Mouse (Mus musculus) liver, embryonic 13.5 days (tissue): ENCODE measurements around the gene Edf1. TPM values are rescaled to one million over a fixed set of nuclear protein-coding genes. Genes with fewer than 3 reads are reported as not detected.

ENCODE experiments used
- ATAC-seq: fragments of 200-750 bp; cut with Nextera tagmentation; 2 replicates; pipeline ENCODE4 v1.8.0; 2017; ENCODE audit warnings: low read depth, mild to moderate bottlenecking, moderate number of reproducible peaks, moderate library complexity
- DNase-seq: peaks from one replicate; pipeline ENCODE4 v3.0.0; 2022
- H3K27ac ChIP-seq: fragments of 300-500 bp; sonication (generic); 2 replicates; pipeline ENCODE4 v1.5.1; 2015; ENCODE audit warnings: moderate library complexity, mild to moderate bottlenecking, inconsistent platforms
- H3K27me3 ChIP-seq: fragments of 300-500 bp; sonication (generic); 2 replicates; pipeline ENCODE4 v1.6.1; 2015; ENCODE audit warnings: mild to moderate bottlenecking, inconsistent platforms
- H3K36me3 ChIP-seq: fragments of 300-500 bp; sonication (generic); 2 replicates; pipeline ENCODE4 v1.6.1; 2015; ENCODE audit warnings: mild to moderate bottlenecking, inconsistent platforms
- H3K4me1 ChIP-seq: fragments of 300-500 bp; sonication (generic); replicated peaks from 2 replicates; pipeline ENCODE4 v1.6.1; 2015; ENCODE audit warnings: inconsistent platforms
- H3K4me2 ChIP-seq: fragments of 300-500 bp; sonication (generic); 2 replicates; pipeline ENCODE4 v1.6.1; 2015; ENCODE audit warnings: inconsistent platforms, mild to moderate bottlenecking, moderate library complexity
- H3K4me3 ChIP-seq: fragments of 300-500 bp; sonication (generic); replicated peaks from 2 replicates; pipeline ENCODE4 v1.5.1; 2015; ENCODE audit warnings: mild to moderate bottlenecking, inconsistent platforms
- H3K9ac ChIP-seq: fragments of 300-500 bp; sonication (generic); 2 replicates; pipeline ENCODE4 v1.6.1; 2015; ENCODE audit warnings: mild to moderate bottlenecking, inconsistent platforms
- H3K9me3 ChIP-seq: fragments of 300-500 bp; sonication (generic); replicated peaks from 2 replicates; pipeline ENCODE4 v1.6.1; 2016; ENCODE audit warnings: inconsistent platforms
- WGBS: fragments of 180-500 bp; shearing (Covaris S2); methylation state at CpG from one replicate; pipeline ENCODE4 v1.1.7; 2015; ENCODE audit not compliant: insufficient replicate concordance; 5-methylcytosine and 5-hydroxymethylcytosine counted together
- polyA plus RNA-seq: library from polyadenylated mRNA; unstranded; fragments of >200 nt; fragmentation: Nextera tagmentation; extraction: Ambion mirVana; gene quantifications from 2 replicates; pipeline ENCODE4 v1.2.1, GENCODE M21; 2015

The Edf1 gene
- polyA plus RNA-seq: 275 and 306 TPM in 2 replicates

- ATAC-seq (peak; percentile 98), DNase-seq (peak; percentile 91)
- H3K4me1 ChIP-seq: peaks cover 34% of the 10 kb centered on the region
- H3K36me3 ChIP-seq: peaks cover 33% of the 10 kb centered on the region
- H3K4me3 ChIP-seq: peak within 1 kb of the TSS; percentile 95
- H3K27me3 ChIP-seq: no peaks in the 10 kb centered on the region
- WGBS: under 1% methylated on average over 61 of the region's 61 CpGs
- no peaks in the 10 kb centered on the region for H3K9me3 ChIP-seq
- H3K27ac ChIP-seq: peak within 1 kb of the TSS; percentile 85
- H3K9ac ChIP-seq: peak within 1 kb of the TSS; percentile 96
- H3K4me2 ChIP-seq: peak within 1 kb of the TSS; percentile 97
These were observed at the start of gene Edf1 for GRCm38 (mm10) chr2:25557221-25557963. Edf1 (plus strand) TSS chr2:25557847.

- Histone ChIP-seq H3K9ac (no peak overlapping the region), H3K27me3 (no peaks in the 10 kb centered on the region), H3K36me3 (peaks cover 11% of the 10 kb centered on the region), H3K4me3 (no peak overlapping the region), H3K4me1 (peaks cover 4% of the 10 kb centered on the region; the same call in 1 of the 2 replicates), H3K4me2 (no peak overlapping the region), H3K27ac (no peak overlapping the region), H3K9me3 (no peaks in the 10 kb centered on the region)
- 63% methylated on average over 3 of the region's 3 CpGs for WGBS
- ATAC-seq (no peak), DNase-seq (no peak)
These were observed 47.7 kb upstream of the Edf1 start for GRCm38 (mm10) chr2:25509912-25510311.

GRCm38 (mm10) chr2:25526510-25527302 is 30.9 kb upstream of the Edf1 start:
- Histone ChIP-seq H3K27ac (no peak overlapping the region), H3K9ac (no peak overlapping the region), H3K4me2 (no peak overlapping the region), H3K27me3 (no peaks in the 10 kb centered on the region), H3K4me1 (no peaks in the 10 kb centered on the region), H3K36me3 (peaks cover 97% of the 10 kb centered on the region), H3K9me3 (no peaks in the 10 kb centered on the region), H3K4me3 (no peak overlapping the region)
- DNase-seq (no peak), ATAC-seq (no peak)
- 72% methylated on average over 9 of the region's 9 CpGs for WGBS

- H3K27ac ChIP-seq: no peak overlapping the region
- H3K9ac ChIP-seq: no peak overlapping the region
- no peak overlapping the region for H3K4me2 ChIP-seq
- H3K27me3 ChIP-seq: no peaks in the 10 kb centered on the region
- 86% methylated on average over 2 of the region's 2 CpGs for WGBS
- peaks cover 93% of the 10 kb centered on the region for H3K36me3 ChIP-seq
- no peak overlapping the region for H3K4me3 ChIP-seq
- ATAC-seq (no peak), DNase-seq (no peak)
- peaks cover 6% of the 10 kb centered on the region for H3K4me1 ChIP-seq
- H3K9me3 ChIP-seq: no peaks in the 10 kb centered on the region
These were observed 23.9 kb upstream of the Edf1 start for GRCm38 (mm10) chr2:25533707-25534106.

- 0 out of 2 replicates have a peak, but pooled peaks have one; percentile 29 for ATAC-seq
- no peak overlapping the region for H3K4me3 ChIP-seq
- H3K27me3 ChIP-seq: no peaks in the 10 kb centered on the region
- no peak for DNase-seq
- H3K27ac ChIP-seq: no peak overlapping the region; the same call in 1 of the 2 replicates
- H3K9me3 ChIP-seq: no peaks in the 10 kb centered on the region
- no peak overlapping the region for H3K9ac ChIP-seq
- H3K4me1 ChIP-seq: peaks cover 6% of the 10 kb centered on the region
- WGBS: 64% methylated on average over 3 of the region's 3 CpGs
- H3K4me2 ChIP-seq: no peak overlapping the region
- H3K36me3 ChIP-seq: peaks cover 89% of the 10 kb centered on the region
These were observed 23.3 kb upstream of the Edf1 start for GRCm38 (mm10) chr2:25534178-25534865.

- Histone ChIP-seq H3K9me3 (no peaks in the 10 kb centered on the region), H3K4me3 (no peak overlapping the region), H3K36me3 (peaks cover 88% of the 10 kb centered on the region), H3K4me1 (peaks cover 6% of the 10 kb centered on the region), H3K27me3 (no peaks in the 10 kb centered on the region), H3K27ac (no peak overlapping the region), H3K9ac (no peak overlapping the region), H3K4me2 (no peak overlapping the region)
- no peak for DNase-seq
- no peak for ATAC-seq
- WGBS: 86% methylated on average over 2 of the region's 2 CpGs
These were observed 22.8 kb upstream of the Edf1 start for GRCm38 (mm10) chr2:25534866-25535182.

GRCm38 (mm10) chr2:25536531-25536930 is 21.1 kb upstream of the Edf1 start:
- no peak overlapping the region for H3K4me3 ChIP-seq
- no peak for DNase-seq
- peaks cover 6% of the 10 kb centered on the region for H3K4me1 ChIP-seq
- H3K27me3 ChIP-seq: no peaks in the 10 kb centered on the region
- no peaks in the 10 kb centered on the region for H3K9me3 ChIP-seq
- no peak overlapping the region for H3K9ac ChIP-seq
- WGBS: 82% methylated on average over 8 of the region's 8 CpGs
- no peak overlapping the region for H3K27ac ChIP-seq
- H3K36me3 ChIP-seq: peaks cover 71% of the 10 kb centered on the region
- H3K4me2 ChIP-seq: no peak overlapping the region
- ATAC-seq: no peak

GRCm38 (mm10) chr2:25540541-25540948 is 17.1 kb upstream of the Edf1 start:
- Histone ChIP-seq H3K4me2 (no peak overlapping the region), H3K4me3 (no peak overlapping the region), H3K9ac (no peak overlapping the region), H3K4me1 (peaks cover 15% of the 10 kb centered on the region), H3K27ac (no peak overlapping the region), H3K27me3 (no peaks in the 10 kb centered on the region), H3K9me3 (no peaks in the 10 kb centered on the region), H3K36me3 (peaks cover 47% of the 10 kb centered on the region)
- WGBS: 95% methylated on average over 4 of the region's 4 CpGs
- no peak for DNase-seq
- no peak for ATAC-seq

GRCm38 (mm10) chr2:25541644-25542367 is 15.8 kb upstream of the Edf1 start:
- H3K36me3 ChIP-seq: peaks cover 35% of the 10 kb centered on the region
- peaks cover 22% of the 10 kb centered on the region for H3K4me1 ChIP-seq
- no peak overlapping the region for H3K9ac ChIP-seq
- ATAC-seq: no peak
- no peaks in the 10 kb centered on the region for H3K9me3 ChIP-seq
- H3K4me3 ChIP-seq: no peak overlapping the region
- no peak overlapping the region for H3K27ac ChIP-seq
- DNase-seq: no peak
- WGBS: 80% methylated on average over 10 of the region's 10 CpGs
- no peaks in the 10 kb centered on the region for H3K27me3 ChIP-seq
- no peak overlapping the region for H3K4me2 ChIP-seq

- WGBS: 5% methylated on average over 43 of the region's 43 CpGs
- Histone ChIP-seq H3K36me3 (peaks cover 11% of the 10 kb centered on the region), H3K27me3 (no peaks in the 10 kb centered on the region), H3K4me3 (peak overlapping the region; percentile 85), H3K4me2 (peak overlapping the region; percentile 91), H3K9ac (peak overlapping the region; percentile 91), H3K4me1 (peaks cover 28% of the 10 kb centered on the region), H3K9me3 (no peaks in the 10 kb centered on the region), H3K27ac (peak overlapping the region; percentile 80)
- peak; percentile 63 for ATAC-seq
- no peak for DNase-seq
These were observed 11.4 kb upstream of the Edf1 start for GRCm38 (mm10) chr2:25545996-25546810.
